Mouse (Mus musculus): ENCODE results near the gene Hhex. TPM values are rescaled to one million over a fixed set of nuclear protein-coding genes. Genes with fewer than 3 reads are reported as not detected.

The Hhex gene
- total RNA-seq, 2 experiments from 2014 or later: 28.2 to 87.2 TPM

DNA sequence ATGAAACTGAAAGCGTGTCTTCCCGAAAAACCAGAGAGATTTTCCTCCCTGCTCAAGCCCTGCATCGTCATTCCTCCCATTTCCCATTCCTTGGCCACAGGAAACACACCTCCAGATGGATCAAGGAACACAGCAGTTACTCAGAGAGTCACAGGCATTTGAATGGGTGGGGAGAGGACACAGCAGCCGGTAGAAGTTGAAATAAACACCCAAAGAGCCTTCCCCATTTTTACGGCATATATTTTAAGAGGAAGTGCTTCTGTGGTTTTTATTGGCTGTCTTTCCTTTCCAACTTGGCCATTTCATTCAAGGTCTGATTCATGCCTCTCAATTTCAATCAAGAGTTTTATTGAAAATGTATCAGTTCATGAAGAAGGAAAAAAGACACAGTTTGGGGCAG is 13.6 kb downstream of the Hhex start:
- ATAC-seq (replicated peaks; ENCODE audit: poor library complexity): peak; percentile 44

DNA sequence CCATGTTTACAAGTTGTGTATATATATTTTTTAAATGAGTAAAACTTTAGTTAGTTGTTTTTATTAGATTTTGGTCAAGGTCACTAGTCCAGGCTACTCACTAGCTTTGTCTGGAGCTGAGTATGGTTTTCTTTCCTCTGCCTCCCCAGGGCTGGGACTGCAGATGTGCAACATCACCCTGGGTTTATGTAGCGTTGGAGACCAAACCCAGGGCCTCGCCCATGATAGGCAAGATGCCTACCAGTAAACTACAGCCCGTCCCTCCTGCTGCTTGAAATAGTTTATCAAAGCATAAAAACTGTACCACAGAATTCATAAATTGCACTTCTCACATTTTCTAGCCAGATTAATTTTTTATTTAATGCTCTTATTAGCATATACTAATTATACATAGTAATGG is 14.6 kb downstream of the Hhex start:
- ATAC-seq (replicated peaks; ENCODE audit: poor library complexity): peak; percentile 79

- ATAC-seq (replicated peaks; ENCODE audit: poor library complexity): no peak
These were observed 20.9 kb downstream of the Hhex start for GRCm38 (mm10) chr19:37455528-37455927.

GRCm38 (mm10) chr19:37455961-37456360 is 21.4 kb downstream of the Hhex start:
- no peak for ATAC-seq (replicated peaks; ENCODE audit: poor library complexity)

GRCm38 (mm10) chr19:37458013-37458412 is 23.4 kb downstream of the Hhex start:
- no peak for ATAC-seq (replicated peaks; ENCODE audit: poor library complexity)

GRCm38 (mm10) chr19:37466403-37466802 is 31.8 kb downstream of the Hhex start:
- ATAC-seq (replicated peaks; ENCODE audit: poor library complexity): peak; percentile 26; the same call in 1 of the 2 replicates

DNA sequence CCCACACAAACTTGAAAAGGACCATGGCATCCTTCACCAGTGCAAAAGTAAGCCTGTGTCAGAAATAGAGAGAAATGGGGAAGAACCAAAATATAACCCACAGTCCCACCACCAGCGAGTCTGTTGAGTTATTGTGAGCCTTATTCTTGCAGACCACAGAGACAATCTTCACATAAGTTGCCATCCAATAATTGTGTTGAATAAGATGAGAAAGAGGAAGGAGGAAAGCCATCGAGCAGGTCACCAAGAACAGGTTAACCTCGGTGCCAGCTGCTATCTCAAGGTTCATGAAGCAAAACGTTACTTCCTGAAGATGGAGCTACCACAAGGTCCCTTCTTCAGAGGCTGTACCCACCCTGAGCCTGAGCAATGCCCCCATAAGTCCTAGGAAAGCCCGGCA is 32.4 kb downstream of the Hhex start:
- ATAC-seq (replicated peaks; ENCODE audit: poor library complexity): peak; percentile 23; the same call in 1 of the 2 replicates

- no peak for ATAC-seq (replicated peaks; ENCODE audit: poor library complexity)
These were observed 34.4 kb downstream of the Hhex start for GRCm38 (mm10) chr19:37468841-37469566.

GRCm38 (mm10) chr19:37471680-37472079 is 37.1 kb downstream of the Hhex start:
- no peak for ATAC-seq (replicated peaks; ENCODE audit: poor library complexity)

DNA sequence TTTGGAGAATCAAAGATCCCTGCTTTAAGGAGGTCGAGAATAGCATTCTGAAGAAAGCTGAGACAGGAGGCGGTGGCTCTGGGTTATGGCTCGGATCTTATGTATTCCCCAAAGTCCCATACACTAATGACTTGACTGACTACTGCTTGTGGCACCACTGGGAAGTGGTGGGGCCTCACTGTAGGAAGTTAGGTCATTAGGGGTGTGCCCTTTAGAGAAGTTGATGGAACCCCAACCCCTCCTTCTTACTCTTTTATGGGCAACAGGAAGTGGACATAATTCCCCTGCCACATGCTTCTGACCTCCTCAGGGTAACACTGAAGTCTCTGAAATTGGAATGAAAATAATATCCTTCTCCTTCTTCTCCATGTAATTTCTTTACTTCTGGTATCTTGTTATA is 38.0 kb downstream of the Hhex start:
- peak; percentile 76 for ATAC-seq (replicated peaks; ENCODE audit: poor library complexity)

DNA sequence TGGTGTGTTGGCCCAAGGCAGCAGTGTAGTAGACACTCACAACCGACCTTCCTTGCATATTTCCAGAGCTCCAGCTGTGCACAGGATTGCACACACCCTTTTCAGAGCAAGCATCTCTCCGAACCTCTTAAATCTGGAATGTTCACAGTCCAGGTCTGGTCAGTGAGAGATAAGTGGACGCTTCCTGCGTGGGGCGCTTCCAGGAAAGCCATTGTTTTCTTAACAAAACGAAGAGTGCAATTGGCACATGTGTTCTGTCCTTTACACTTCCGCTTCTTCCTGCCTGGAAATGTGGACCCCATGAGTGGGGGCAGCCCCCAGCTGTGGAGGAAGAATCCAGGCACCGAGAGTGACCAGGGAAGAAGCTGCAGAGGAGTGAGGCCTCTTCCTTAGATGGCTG is 47.1 kb downstream of the Hhex start:
- ATAC-seq (replicated peaks; ENCODE audit: poor library complexity): no peak

GRCm38 (mm10) chr19:37482556-37483187 is 48.1 kb downstream of the Hhex start:
- peak; percentile 88 for ATAC-seq (replicated peaks; ENCODE audit: poor library complexity)

DNA sequence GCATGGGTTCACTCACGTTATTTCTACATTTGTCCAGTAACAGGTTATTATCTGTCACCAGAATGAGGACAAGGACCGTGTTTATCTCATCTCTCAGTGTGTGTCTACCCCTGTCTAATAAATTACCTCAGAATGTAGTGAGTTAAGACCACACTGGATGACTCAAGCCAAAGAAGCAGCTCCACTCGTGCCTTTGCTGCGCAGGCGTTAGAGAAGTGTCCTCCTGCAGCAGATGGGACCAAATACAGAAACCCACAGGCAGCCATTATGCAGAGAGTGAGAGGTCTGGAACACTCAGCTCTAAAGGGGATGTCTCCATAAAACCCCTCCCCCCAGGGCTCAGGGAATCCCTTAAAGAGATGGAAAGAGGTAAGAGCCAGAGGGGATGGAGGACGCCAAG is 50.2 kb downstream of the Hhex start:
- ATAC-seq (replicated peaks; ENCODE audit: poor library complexity): no peak

- ATAC-seq (replicated peaks; ENCODE audit: poor library complexity): no peak
These were observed 52.2 kb downstream of the Hhex start for GRCm38 (mm10) chr19:37486801-37487200.

- ATAC-seq (replicated peaks; ENCODE audit: poor library complexity): no peak
These were observed 53.3 kb downstream of the Hhex start for GRCm38 (mm10) chr19:37487811-37488475.

GRCm38 (mm10) chr19:37488608-37489262 is 54.1 kb downstream of the Hhex start:
- peak; percentile 84 for ATAC-seq (replicated peaks; ENCODE audit: poor library complexity)

Other genes with a start within 250 kb of the Hhex start
- gene March5, start 227.3 kb upstream of the Hhex start, total RNA-seq (2015): 87.2 and 95.3 TPM in 2 replicates
- gene March5, start 227.3 kb upstream of the Hhex start, total RNA-seq (2017): 49.8 and 52.0 TPM in 2 replicates
- 0.34 and 0.49 TPM in 2 replicates for gene Cpeb3, start 226.2 kb upstream of the Hhex start, total RNA-seq (2015)
- gene Cpeb3, start 226.2 kb upstream of the Hhex start, total RNA-seq (2017): 0.12 and 0.27 TPM in 2 replicates
- 122 and 144 TPM in 2 replicates for gene Ide, start 97.0 kb upstream of the Hhex start, total RNA-seq (2015)
- 79.5 and 103 TPM in 2 replicates for gene Ide, start 97.0 kb upstream of the Hhex start, total RNA-seq (2017)
- 113 and 116 TPM in 2 replicates for gene Kif11, start 58.4 kb upstream of the Hhex start, total RNA-seq (2015)
- gene Kif11, start 58.4 kb upstream of the Hhex start, total RNA-seq (2017): 160 and 187 TPM in 2 replicates
- 57.3 and 63.3 TPM in 2 replicates for gene Exoc6, start 115.6 kb downstream of the Hhex start, total RNA-seq (2015)
- 75.7 and 84.5 TPM in 2 replicates for gene Exoc6, start 115.6 kb downstream of the Hhex start, total RNA-seq (2017)